Mouse (Mus musculus): ENCODE data around the gene Stn1. TPM values are rescaled to one million over a fixed set of nuclear protein-coding genes. Genes with fewer than 3 reads are reported as not detected.

The Stn1 gene
- total RNA-seq, 2 experiments from 2014 or later = 13.1 to 18.7 TPM

- DNase-seq = no peak
These were observed 65.5 kb downstream of the Stn1 start for GRCm38 (mm10) chr19:47471808-47472207.

GRCm38 (mm10) chr19:47468750-47469149, 68.6 kb downstream of the Stn1 start:
- DNase-seq = no peak

- no peak for DNase-seq
These were observed 70.5 kb downstream of the Stn1 start for GRCm38 (mm10) chr19:47466775-47467174.

- DNase-seq = no peak
These were observed 71.8 kb downstream of the Stn1 start for GRCm38 (mm10) chr19:47465467-47465866.

- peak; percentile 72 for DNase-seq
These were observed 72.7 kb downstream of the Stn1 start, which contains the start of gene Sh3pxd2a for GRCm38 (mm10) chr19:47464304-47465241. Gene Sh3pxd2a, minus strand, starts transcription at chr19:47464401.

GRCm38 (mm10) chr19:47463636-47464303, 73.5 kb downstream of the Stn1 start:
- DNase-seq = peak; percentile 91

- DNase-seq = no peak
These were observed 74.1 kb downstream of the Stn1 start for GRCm38 (mm10) chr19:47463206-47463605.

GRCm38 (mm10) chr19:47462725-47463124, 74.6 kb downstream of the Stn1 start:
- DNase-seq = no peak

- DNase-seq = no peak
These were observed 75.5 kb downstream of the Stn1 start for GRCm38 (mm10) chr19:47461838-47462237.

- no peak for DNase-seq
These were observed 75.9 kb downstream of the Stn1 start for GRCm38 (mm10) chr19:47461386-47461785.

- no peak for DNase-seq
These were observed 77.0 kb downstream of the Stn1 start for GRCm38 (mm10) chr19:47460120-47460960.

GRCm38 (mm10) chr19:47459214-47459613, 78.1 kb downstream of the Stn1 start:
- DNase-seq = no peak

GRCm38 (mm10) chr19:47458504-47459161, 78.7 kb downstream of the Stn1 start:
- DNase-seq = no peak

GRCm38 (mm10) chr19:47457711-47458503, 79.4 kb downstream of the Stn1 start:
- DNase-seq = no peak

- DNase-seq = no peak
These were observed 81.3 kb downstream of the Stn1 start for GRCm38 (mm10) chr19:47456021-47456420.

GRCm38 (mm10) chr19:47455001-47455755, 82.1 kb downstream of the Stn1 start:
- DNase-seq = no peak

GRCm38 (mm10) chr19:47454167-47455000, 82.9 kb downstream of the Stn1 start:
- DNase-seq = no peak

- DNase-seq = no peak
These were observed 84.0 kb downstream of the Stn1 start for GRCm38 (mm10) chr19:47453352-47453751.

- peak; percentile 59 for DNase-seq
These were observed 84.6 kb downstream of the Stn1 start for GRCm38 (mm10) chr19:47452682-47453081.
